Mouse (Mus musculus): ENCODE measurements at regions not wholly inside any gene's neighbourhood (a gene's known extent, or its start where the extent isn't known, plus 50 kb on each side); places are given as distances from the start of the nearest gene placed in this dataset.

DNA sequence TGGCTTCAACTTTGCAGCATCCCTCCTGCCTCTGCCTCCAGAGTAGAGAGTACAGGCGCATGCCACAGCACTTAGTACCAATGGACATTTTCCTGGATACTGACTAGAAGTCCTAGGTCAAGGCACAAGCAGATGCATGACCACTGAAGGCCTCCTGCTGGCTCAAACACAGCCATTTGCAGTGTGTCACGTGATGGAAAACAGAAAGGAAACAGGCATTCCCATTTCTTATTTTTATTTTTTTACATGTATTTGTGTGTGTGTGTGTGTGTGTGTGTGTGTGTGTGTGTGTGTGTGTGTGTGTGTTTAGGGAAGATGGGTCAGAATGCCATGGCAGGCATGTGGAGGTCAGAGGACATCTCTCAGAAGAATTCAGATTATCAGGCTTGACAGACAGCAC lies 65.6 kb downstream of the Thap12 start:
- Histone ChIP-seq H3K36me3 (ENCODE audit: control insufficient read depth, insufficient read depth, low read length, poor library complexity, severe bottlenecking) (no peaks in the 10 kb centered on the region), H3K27me3 (ENCODE audit: control insufficient read depth, insufficient read depth, low read length, poor library complexity, severe bottlenecking) (no peaks in the 10 kb centered on the region)
- no peak for DNase-seq (ENCODE audit: low read depth, low spot score)

DNA sequence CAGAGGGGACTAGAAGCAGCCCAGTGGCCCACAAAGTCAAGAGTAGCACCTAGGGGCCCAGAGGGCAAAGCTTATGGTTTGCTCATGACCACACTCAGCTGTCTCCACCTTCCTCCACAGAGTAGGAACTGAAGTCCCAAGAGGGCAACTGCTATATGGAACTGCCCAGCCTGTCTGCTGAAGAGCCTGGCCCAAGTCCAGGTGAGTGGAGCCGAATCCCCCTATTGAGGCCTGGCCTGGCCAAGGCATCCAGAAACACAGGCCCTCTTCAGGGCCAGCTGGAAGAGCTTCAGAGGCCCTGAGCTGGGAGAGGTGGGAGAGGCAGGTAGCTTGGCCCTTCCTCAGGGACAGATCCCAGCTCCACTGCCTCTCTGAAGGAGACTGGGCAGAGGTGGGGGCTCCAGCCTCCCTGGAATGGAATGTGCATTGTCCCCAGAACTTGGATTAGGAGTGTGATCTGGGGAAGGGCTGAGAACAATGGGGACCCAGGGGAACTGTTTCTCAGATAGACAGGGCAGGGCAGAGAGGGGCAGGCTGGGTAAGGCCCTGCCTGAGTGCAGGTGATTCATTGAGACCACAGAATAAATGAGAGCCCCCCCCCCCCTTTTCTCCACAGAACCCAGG lies 65.7 kb upstream of the Wnt11 start:
- no peak for DNase-seq (ENCODE audit: low read depth, low spot score)
- Histone ChIP-seq H3K27me3 (ENCODE audit: control insufficient read depth, insufficient read depth, low read length, poor library complexity, severe bottlenecking) (no peaks in the 10 kb centered on the region), H3K36me3 (ENCODE audit: control insufficient read depth, insufficient read depth, low read length, poor library complexity, severe bottlenecking) (no peaks in the 10 kb centered on the region)

DNA sequence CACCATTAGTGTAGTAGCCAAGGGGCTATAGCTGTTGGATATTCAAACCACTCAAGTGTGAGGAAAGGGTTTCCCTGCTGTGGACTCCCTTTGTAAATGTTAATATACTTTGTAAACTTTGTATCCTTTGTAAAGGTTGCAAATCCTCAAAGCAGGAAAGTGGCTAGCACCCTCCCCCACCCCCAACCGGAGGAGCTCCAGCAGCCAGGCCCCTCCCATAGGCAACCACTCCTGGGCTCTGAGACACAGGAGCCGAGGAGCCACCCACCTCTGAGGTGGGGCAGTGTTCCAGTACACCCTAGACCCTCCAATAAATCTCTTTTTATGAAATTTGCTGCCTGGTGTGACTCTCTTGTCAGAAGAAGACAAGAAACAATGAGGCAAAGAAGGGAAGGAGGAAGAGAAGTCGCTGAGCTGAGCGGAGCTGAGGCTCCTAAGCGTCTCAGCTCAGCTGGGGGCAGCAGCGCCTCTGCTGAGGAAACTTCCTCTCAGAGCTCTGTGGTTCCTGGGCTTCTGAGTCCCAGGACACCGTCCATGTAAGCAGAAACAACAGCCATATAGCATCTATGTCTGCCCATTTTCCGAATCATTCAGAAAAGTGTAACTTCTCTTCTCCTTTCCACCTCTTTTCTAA lies 64.5 kb upstream of the Wnt11 start:
- DNase-seq (ENCODE audit: low read depth, low spot score): peak; percentile 12
- H3K27me3 ChIP-seq (ENCODE audit: control insufficient read depth, insufficient read depth, low read length, poor library complexity, severe bottlenecking): no peaks in the 10 kb centered on the region

DNA sequence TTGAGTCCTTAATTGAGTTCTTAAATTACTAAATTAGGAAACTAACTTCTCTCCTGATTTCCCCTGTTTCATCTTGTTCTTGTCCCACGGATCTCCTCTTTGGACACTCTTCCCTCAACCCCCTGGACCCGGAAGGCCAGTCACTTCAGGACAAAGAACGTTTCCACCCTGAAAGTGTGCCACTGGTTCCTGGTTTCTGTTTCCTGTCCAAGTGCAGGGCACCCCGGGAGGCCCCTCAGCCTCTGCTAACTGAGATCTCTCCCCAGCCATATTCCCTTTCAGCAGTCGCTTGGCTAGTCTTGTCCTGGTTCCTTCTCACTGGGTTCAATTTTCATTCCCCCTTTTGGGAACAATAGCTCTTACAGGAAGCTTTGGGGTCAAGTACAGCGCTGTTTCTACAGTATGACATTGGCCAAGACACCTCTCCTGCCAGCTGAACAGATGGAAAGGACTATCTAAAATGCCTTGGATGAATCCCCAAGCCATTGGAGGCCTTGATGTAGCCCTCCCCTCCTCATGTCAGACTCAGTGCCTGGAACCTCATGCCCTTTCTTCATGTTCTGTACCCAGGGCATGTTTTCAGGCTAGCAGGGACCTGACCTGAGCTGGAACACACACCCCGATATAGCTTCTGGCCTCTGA lies 63.7 kb upstream of the Wnt11 start:
- DNase-seq (ENCODE audit: low read depth, low spot score): no peak
- Histone ChIP-seq H3K36me3 (ENCODE audit: control insufficient read depth, insufficient read depth, low read length, poor library complexity, severe bottlenecking) (no peaks in the 10 kb centered on the region), H3K27me3 (ENCODE audit: control insufficient read depth, insufficient read depth, low read length, poor library complexity, severe bottlenecking) (no peaks in the 10 kb centered on the region)

More for the DNA sequence above, 64.5 kb upstream of the Wnt11 start:
- no peaks in the 10 kb centered on the region for H3K36me3 ChIP-seq (ENCODE audit: control insufficient read depth, insufficient read depth, low read length, poor library complexity, severe bottlenecking)

DNA sequence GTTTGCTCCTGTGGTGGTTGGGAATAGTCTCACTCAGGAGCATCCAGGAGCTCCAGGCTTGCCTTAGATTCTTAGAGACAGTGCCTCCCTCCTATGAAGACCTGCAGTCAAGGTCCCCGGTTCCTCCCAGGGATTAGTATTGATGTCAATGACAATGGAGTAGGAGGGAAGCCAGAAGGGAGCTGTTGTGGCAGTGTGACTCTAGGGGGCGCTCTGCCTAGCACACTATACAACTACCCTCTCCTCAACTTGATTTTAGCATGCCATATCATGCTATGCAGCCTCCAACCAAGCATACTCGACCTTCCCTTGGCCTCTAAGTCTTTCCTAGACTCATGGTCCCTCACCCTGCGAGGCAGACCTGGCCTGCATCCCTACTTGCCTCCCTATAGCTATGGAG lies 60.3 kb upstream of the Wnt11 start:
- DNase-seq (ENCODE audit: low read depth, low spot score): peak; percentile 18
- Histone ChIP-seq H3K36me3 (ENCODE audit: control insufficient read depth, insufficient read depth, low read length, poor library complexity, severe bottlenecking) (no peaks in the 10 kb centered on the region), H3K27me3 (ENCODE audit: control insufficient read depth, insufficient read depth, low read length, poor library complexity, severe bottlenecking) (no peaks in the 10 kb centered on the region)

DNA sequence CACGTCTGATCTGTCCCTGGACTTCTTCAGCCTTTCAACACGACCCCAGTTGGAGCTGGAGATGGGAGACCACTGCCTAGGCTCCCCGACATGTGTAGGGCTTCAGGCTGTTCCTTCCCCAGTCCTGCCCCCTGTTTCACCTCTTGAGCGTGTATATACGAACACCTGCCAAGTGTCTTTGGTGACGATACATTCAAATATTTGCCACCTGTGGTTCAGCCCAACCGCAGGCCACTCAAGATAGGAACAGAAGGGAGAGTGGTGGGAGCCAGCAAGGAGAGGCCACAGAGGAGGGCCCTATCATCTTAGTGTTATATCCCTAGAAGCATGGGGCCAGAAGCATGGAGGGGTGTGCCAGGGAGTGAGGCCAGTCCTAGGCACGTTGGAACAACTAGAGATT lies 59.9 kb upstream of the Wnt11 start:
- DNase-seq (ENCODE audit: low read depth, low spot score): no peak
- H3K27me3 ChIP-seq (ENCODE audit: control insufficient read depth, insufficient read depth, low read length, poor library complexity, severe bottlenecking): no peaks in the 10 kb centered on the region
- no peaks in the 10 kb centered on the region for H3K36me3 ChIP-seq (ENCODE audit: control insufficient read depth, insufficient read depth, low read length, poor library complexity, severe bottlenecking)

DNA sequence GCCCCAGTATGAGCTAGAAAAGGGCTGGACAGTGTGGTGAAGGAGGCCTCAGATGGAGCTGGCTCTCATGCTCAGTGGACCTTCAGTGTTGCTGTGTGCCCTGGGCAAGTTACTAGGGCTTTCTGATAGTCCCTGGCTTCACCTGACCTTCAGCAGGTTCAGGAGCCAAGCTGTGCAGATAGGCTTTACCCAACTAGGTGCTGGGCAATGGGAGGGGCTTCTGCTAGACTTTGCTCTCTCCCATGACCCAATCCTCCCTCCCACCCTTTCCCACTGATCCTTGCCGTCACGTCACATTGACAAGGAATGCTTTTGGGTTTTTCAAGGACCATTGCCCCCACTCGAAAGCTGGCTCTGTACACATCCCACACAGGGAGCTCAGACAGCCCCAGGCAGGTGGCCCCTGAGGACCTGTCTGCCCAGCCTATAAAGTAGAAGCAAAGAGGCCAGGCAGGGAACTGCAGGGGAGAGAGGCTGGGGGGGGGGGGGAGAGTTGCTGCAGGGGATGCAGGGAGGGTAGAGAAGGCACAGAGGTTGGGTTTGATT lies 57.5 kb upstream of the Wnt11 start:
- Histone ChIP-seq H3K36me3 (ENCODE audit: control insufficient read depth, insufficient read depth, low read length, poor library complexity, severe bottlenecking) (no peaks in the 10 kb centered on the region), H3K27me3 (ENCODE audit: control insufficient read depth, insufficient read depth, low read length, poor library complexity, severe bottlenecking) (no peaks in the 10 kb centered on the region)
- DNase-seq (ENCODE audit: low read depth, low spot score): no peak

DNA sequence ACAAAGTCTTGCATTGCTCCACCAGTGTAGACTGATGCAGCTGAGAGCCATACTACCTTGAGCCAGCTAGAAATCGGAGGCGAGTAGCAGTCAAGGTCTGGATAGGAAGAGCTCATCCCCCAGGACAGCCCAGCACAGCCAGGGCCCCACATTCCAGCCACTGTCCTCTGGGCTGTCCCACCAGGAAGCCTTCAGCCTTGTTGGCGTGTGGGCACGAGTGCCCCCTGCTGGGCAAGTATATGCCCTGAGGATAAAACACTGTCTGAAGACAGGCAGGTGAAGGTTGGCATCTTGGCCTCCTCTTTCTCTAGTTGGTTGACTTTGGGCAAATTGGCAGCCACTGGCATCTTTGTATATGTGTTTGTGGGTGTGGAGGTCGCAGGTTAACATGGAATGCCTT lies 56.0 kb upstream of the Wnt11 start:
- H3K36me3 ChIP-seq (ENCODE audit: control insufficient read depth, insufficient read depth, low read length, poor library complexity, severe bottlenecking): no peaks in the 10 kb centered on the region
- peak; percentile 75 for DNase-seq (ENCODE audit: low read depth, low spot score)

DNA sequence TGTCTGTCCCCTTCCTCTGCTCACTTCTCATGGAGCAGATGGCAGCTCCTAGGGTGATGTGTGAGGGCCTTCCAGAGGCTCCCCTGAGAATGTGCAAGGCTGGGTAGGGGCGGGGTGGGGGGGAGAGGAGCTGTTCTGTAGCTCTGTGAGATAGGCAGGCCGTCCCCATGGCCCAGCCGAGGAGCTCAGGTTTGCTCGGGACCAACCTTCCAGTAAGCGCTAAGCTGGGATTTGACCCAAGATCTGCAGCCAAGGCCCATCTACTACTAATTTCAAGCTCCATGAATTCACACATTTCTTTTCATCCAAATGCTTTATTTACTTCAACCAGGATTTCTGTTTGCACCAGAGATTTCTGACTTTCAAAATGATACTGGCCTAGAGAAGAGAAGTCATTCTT lies 51.4 kb upstream of the Wnt11 start:
- Histone ChIP-seq H3K27me3 (ENCODE audit: control insufficient read depth, insufficient read depth, low read length, poor library complexity, severe bottlenecking) (no peaks in the 10 kb centered on the region), H3K36me3 (ENCODE audit: control insufficient read depth, insufficient read depth, low read length, poor library complexity, severe bottlenecking) (no peaks in the 10 kb centered on the region)
- DNase-seq (ENCODE audit: low read depth, low spot score): no peak

More for the DNA sequence above, 56.0 kb upstream of the Wnt11 start:
- H3K27me3 ChIP-seq (ENCODE audit: control insufficient read depth, insufficient read depth, low read length, poor library complexity, severe bottlenecking): no peaks in the 10 kb centered on the region

DNA sequence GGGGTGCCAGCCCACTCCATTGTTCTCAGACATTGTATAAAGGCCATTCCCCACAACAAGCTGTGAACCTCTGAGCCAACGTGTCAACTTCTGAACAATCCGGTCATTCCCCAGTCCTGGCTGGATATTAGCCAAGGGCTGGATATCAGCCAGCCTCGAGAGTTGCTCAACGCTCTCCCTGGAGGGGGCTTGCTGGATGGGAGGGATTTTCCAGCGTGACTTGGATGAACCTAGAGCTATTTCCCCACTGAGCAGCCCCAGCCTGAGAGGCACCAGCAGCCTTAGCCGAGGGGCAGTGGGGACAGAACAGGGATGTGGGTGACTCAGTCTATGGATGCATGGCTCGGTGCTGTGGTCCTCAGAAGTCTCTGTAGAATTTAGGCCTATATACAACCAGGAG lies 51.0 kb upstream of the Wnt11 start:
- Histone ChIP-seq H3K27me3 (ENCODE audit: control insufficient read depth, insufficient read depth, low read length, poor library complexity, severe bottlenecking) (no peaks in the 10 kb centered on the region), H3K36me3 (ENCODE audit: control insufficient read depth, insufficient read depth, low read length, poor library complexity, severe bottlenecking) (no peaks in the 10 kb centered on the region)
- no peak for DNase-seq (ENCODE audit: low read depth, low spot score)

DNA sequence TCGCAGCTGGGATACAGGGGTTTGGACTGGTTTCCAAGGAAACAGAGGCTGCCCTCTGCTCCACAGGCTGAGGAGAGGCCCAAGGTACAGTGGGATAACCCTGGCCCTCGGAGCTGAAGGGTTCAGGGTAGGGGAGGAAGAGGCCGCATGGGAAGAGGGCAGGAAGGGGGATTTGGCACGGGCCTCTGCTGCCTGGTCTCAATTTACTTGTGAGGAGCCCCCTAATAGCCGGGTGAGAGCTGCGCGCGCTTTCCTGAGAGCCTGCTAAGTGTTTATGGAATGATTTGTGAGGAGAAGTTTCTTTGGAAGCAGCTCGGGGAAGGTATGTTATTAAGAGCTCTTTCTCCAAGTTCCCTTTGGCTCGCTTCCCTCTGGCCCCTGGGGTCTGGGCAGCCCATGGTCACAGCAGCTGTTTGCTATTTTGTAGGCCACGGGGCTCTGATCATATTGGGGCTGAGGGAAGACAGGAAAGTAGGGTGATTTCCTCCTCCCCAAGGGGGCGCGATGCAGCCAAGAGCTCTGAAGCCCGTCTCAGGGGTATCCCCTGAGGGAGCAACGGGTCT lies 50.5 kb upstream of the Wnt11 start:
- Histone ChIP-seq H3K36me3 (ENCODE audit: control insufficient read depth, insufficient read depth, low read length, poor library complexity, severe bottlenecking) (no peaks in the 10 kb centered on the region), H3K27me3 (ENCODE audit: control insufficient read depth, insufficient read depth, low read length, poor library complexity, severe bottlenecking) (no peaks in the 10 kb centered on the region)
- DNase-seq (ENCODE audit: low read depth, low spot score): no peak

Data from splenic B cell, adult 2 months (primary cell).